Mouse (Mus musculus): ENCODE data around the gene Plk5. TPM values are rescaled to one million over a fixed set of nuclear protein-coding genes. Genes with fewer than 3 reads are reported as not detected.
A peak's percentile ranks its signal among the peaks of the same experiment; 100 is the strongest.
"Not testable (repeated sequence)": the region's sequence is repeated elsewhere in the genome, so short reads cannot be mapped to it uniquely, and the experiment has no call there.

Gene Plk5
- total and polyA plus RNA-seq, 3 experiments, result 0.50 to 2.7 (median 0.63) TPM

DNA sequence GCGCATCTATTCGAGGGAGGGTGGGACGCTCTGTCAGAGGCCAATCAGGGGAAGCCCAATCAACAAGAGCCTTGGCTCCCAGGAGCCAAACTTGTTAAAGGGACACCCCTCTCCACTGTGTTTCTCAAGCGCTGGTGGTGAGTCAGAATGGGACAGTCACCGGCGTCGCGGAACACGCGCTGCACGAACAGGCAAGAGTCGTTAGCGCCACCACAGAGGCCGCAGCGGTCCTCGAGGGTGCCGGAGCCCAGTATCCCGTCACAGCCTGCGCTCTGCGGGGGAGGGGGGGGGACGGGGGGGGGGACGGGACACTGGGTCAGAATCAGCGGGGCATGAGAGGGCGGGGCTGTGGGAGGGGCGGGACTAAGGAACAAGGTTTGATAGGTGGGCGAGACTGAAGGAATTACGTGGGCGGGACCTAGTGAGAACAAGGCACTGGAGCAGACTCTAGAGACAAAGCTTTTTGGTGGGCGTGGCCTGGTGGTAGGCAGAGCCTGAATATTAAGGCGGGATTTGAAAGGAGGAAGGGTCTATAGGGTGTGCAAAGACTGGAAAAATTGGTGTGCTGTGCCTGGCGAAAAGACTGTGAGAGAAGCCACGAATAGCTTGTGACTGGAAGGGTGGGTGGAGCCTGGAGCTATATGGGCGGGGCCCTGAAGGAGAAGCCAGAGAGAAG lies 13.4 kb upstream of the Plk5 start:
- Histone ChIP-seq H3K9ac (ENCODE audit: low read depth, low read length) (no peak overlapping the region), H3K4me3 (no peak overlapping the region), H3K36me3 (ENCODE audit: control insufficient read depth, insufficient read depth, low read length) (peaks cover 3% of the 10 kb centered on the region; the same call in 1 of the 2 replicates), H3K27me3 (ENCODE audit: control insufficient read depth, insufficient read depth, low read length) (peaks cover 6% of the 10 kb centered on the region; the same call in 1 of the 2 replicates), H3K79me2 (replicated peaks; ENCODE audit: control insufficient read depth, insufficient read depth, low read length) (no peaks in the 10 kb centered on the region), H3K27ac (peak overlapping the region; percentile 77; the same call in 1 of the 2 replicates), H3K4me1 (ENCODE audit: control insufficient read depth, insufficient read depth, low read length) (peaks cover 15% of the 10 kb centered on the region)
- WGBS, result 5% methylated on average over 33 of the region's 33 CpGs
- TF ChIP-seq CTCF (IDR thresholded peaks at IDR 0.05), result no peak
- intact Hi-C loops (cut with DNase I), result no loop called here
- peak in 1 of 2 experiments; percentile 46 for DNase-seq

DNA sequence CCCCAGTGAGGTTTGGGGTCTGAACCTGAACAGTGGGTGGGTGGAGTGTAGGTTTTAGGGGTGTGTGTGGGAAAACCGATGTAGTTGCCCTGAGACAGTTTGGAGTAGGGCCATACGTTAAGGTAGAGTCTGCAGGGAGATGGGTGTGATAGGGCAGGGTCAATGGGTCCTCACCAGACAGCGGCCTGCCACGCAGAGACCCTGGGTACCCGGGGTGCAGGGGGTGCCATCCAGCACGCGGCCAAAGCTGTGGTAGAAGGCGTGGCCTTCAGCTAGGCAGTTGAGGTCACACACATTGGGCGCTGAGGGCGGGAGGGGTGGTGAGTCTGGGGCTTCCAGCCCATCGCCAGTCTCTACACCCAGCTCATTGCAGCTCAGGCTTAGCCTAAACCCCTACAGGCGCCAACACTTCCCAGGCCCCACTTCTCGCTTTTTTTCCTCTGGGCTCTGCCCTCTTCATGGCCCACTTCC lies 12.8 kb upstream of the Plk5 start:
- Histone ChIP-seq H3K27ac (peak overlapping the region; percentile 77), H3K4me1 (ENCODE audit: control insufficient read depth, insufficient read depth, low read length) (peaks cover 15% of the 10 kb centered on the region), H3K4me3 (no peak overlapping the region), H3K79me2 (replicated peaks; ENCODE audit: control insufficient read depth, insufficient read depth, low read length) (no peaks in the 10 kb centered on the region), H3K36me3 (ENCODE audit: control insufficient read depth, insufficient read depth, low read length) (peaks cover 3% of the 10 kb centered on the region; the same call in 1 of the 2 replicates), H3K27me3 (ENCODE audit: control insufficient read depth, insufficient read depth, low read length) (peaks cover 6% of the 10 kb centered on the region; the same call in 1 of the 2 replicates), H3K9ac (ENCODE audit: low read depth, low read length) (no peak overlapping the region)
- no peak for DNase-seq
- intact Hi-C loops (cut with DNase I), result no loop called here
- TF ChIP-seq EP300 (IDR thresholded peaks at IDR 0.05; ENCODE audit: insufficient read depth, low read depth, low read length) (no peak), CTCF (IDR thresholded peaks at IDR 0.05) (no peak), POLR2A (IDR thresholded peaks at IDR 0.05; ENCODE audit: insufficient read depth, low read depth, low read length) (no peak)
- WGBS, result 56% methylated on average over 13 of the region's 13 CpGs

DNA sequence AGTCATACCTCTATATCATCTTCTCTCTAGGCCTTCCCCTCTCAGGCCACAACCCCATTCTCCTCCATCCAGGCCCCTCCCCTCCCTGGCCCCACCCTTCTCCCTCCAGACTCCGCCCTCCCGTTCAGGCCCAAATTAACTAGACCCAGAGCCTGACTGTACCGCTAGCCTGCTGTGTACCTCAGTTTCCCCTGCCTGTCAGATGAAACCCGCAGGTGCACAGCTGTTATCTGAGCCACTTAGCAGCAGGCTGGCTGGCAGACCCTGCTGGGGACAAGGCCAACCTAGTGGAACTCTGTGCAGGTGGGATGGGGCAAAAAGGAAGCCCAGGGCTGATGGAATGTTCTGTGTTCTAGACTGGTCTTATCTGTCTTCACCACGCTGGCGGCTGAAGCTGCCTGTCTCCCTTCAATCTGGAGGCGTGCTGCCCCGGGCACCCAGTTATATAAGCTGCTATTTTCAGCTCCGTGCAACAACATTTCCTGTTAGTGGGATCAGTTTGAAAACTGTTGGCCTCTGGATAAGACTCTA lies 12.1 kb upstream of the Plk5 start:
- Histone ChIP-seq H3K36me3 (ENCODE audit: control insufficient read depth, insufficient read depth, low read length) (peaks cover 3% of the 10 kb centered on the region; the same call in 1 of the 2 replicates), H3K4me1 (ENCODE audit: control insufficient read depth, insufficient read depth, low read length) (peaks cover 15% of the 10 kb centered on the region), H3K79me2 (replicated peaks; ENCODE audit: control insufficient read depth, insufficient read depth, low read length) (no peaks in the 10 kb centered on the region), H3K27me3 (ENCODE audit: control insufficient read depth, insufficient read depth, low read length) (peaks cover 6% of the 10 kb centered on the region; the same call in 1 of the 2 replicates), H3K27ac (peak overlapping the region; percentile 77), H3K9ac (ENCODE audit: low read depth, low read length) (0 out of 2 replicates have a peak overlapping the region, but pooled peaks have one; percentile 20), H3K4me3 (no peak overlapping the region)
- TF ChIP-seq POLR2A (IDR thresholded peaks at IDR 0.05; ENCODE audit: insufficient read depth, low read depth, low read length) (0 out of 2 replicates have a peak, but pooled peaks have one; percentile 33), CTCF (IDR thresholded peaks at IDR 0.05) (no peak), EP300 (IDR thresholded peaks at IDR 0.05; ENCODE audit: insufficient read depth, low read depth, low read length) (no peak)
- intact Hi-C loops (cut with DNase I), result no loop called here
- DNase-seq, result peak; percentile 53 to 71
- WGBS, result 18% methylated on average over 9 of the region's 9 CpGs

DNA sequence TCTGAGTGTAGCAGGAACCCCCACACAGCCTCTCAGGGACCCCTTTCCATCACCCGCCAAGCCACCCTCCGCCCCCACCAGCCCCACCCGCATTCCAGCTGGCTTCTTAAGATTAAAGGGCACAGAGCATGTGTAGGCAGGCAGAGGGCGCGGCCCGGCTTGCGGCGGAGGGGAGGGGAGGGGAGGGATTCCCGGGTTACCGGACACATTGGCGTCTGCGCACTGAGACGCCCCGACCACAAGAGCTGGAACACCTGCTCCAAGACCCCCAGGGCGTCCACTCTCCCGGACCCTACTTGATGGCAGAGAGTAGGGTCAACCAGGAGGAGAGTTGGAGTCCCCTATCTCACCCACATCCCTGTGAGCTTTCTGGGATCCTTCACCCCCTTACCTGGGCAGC lies 11.1 kb upstream of the Plk5 start:
- intact Hi-C loops (cut with DNase I), result no loop called here
- H3K4me3 ChIP-seq, result no peak overlapping the region

DNA sequence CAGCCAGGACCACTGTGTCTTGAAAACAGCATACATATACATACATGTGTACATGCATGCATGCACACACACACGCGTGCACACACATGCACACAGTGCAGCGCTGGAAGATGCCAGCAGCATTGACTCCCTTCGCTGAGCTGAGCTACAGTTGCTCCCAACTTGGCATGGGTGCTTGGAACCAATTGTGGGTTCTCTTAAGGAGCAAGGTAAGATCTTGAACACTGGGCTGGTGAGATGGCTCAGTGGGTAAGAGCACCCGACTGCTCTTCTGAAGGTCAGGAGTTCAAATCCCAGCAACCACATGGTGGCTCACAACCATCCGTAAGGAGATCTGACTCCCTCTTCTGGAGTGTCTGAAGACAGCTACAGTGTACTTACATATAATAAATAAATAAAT lies 10.3 kb upstream of the Plk5 start:
- H3K4me1 ChIP-seq (ENCODE audit: control insufficient read depth, insufficient read depth, low read length); H3K9ac ChIP-seq (ENCODE audit: low read depth, low read length); H3K36me3 ChIP-seq (ENCODE audit: control insufficient read depth, insufficient read depth, low read length); H3K79me2 ChIP-seq (replicated peaks; ENCODE audit: control insufficient read depth, insufficient read depth, low read length); H3K27ac ChIP-seq; H3K4me3 ChIP-seq; H3K27me3 ChIP-seq (ENCODE audit: control insufficient read depth, insufficient read depth, low read length); intact Hi-C loops (cut with DNase I); DNase-seq: not testable (repeated sequence)
- 85% methylated on average over 6 of the region's 6 CpGs for WGBS

More for the DNA sequence above, 11.1 kb upstream of the Plk5 start:
- WGBS, result 29% methylated on average over 16 of the region's 16 CpGs
- peaks cover 3% of the 10 kb centered on the region; the same call in 1 of the 2 replicates for H3K36me3 ChIP-seq (ENCODE audit: control insufficient read depth, insufficient read depth, low read length)
- peaks cover 13% of the 10 kb centered on the region for H3K4me1 ChIP-seq (ENCODE audit: control insufficient read depth, insufficient read depth, low read length)
- no peaks in the 10 kb centered on the region for H3K79me2 ChIP-seq (replicated peaks; ENCODE audit: control insufficient read depth, insufficient read depth, low read length)
- H3K27me3 ChIP-seq (ENCODE audit: control insufficient read depth, insufficient read depth, low read length), result peaks cover 6% of the 10 kb centered on the region; the same call in 1 of the 2 replicates
- peak overlapping the region; percentile 77 for H3K27ac ChIP-seq
- H3K9ac ChIP-seq (ENCODE audit: low read depth, low read length), result no peak overlapping the region
- no peak for DNase-seq
- TF ChIP-seq POLR2A (IDR thresholded peaks at IDR 0.05; ENCODE audit: insufficient read depth, low read depth, low read length), result no peak

DNA sequence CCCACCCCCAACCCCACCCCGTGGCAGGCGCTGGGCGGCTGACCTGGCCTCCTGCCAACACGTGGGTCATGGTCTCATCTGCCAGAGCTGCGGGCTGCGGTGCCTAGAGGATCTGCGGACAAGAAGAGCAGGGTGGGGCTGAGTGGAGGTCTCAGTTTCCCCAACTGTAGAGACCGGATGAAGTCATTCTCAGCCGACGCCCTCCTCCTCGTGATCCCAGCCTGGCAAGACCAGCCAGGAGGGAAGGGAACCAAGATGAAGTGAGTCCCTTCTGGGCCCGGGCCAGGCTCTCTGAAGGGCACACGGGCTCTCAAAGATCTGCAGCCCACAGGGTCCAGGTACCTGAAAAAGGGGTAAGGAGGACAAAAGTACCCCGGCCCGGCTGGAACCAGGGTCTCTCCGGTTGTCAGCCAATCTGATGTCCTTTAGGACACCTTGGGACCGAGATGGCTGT lies 8.7 kb upstream of the Plk5 start:
- TF ChIP-seq POLR2A (IDR thresholded peaks at IDR 0.05; ENCODE audit: insufficient read depth, low read depth, low read length) (peak; percentile 33; the same call in 1 of the 2 replicates), EP300 (IDR thresholded peaks at IDR 0.05; ENCODE audit: insufficient read depth, low read depth, low read length) (0 out of 2 replicates have a peak, but pooled peaks have one; percentile 32), CTCF (IDR thresholded peaks at IDR 0.05) (no peak)
- 4% methylated on average over 17 of the region's 17 CpGs for WGBS
- peak; percentile 68 to 69 for DNase-seq

More for the DNA sequence above, 8.7 kb upstream of the Plk5 start:
- Histone ChIP-seq H3K4me1 (ENCODE audit: control insufficient read depth, insufficient read depth, low read length) (peaks cover 6% of the 10 kb centered on the region), H3K27ac (peak overlapping the region; percentile 93), H3K4me3 (peak overlapping the region; percentile 57), H3K9ac (ENCODE audit: low read depth, low read length) (peak overlapping the region; percentile 68), H3K36me3 (ENCODE audit: control insufficient read depth, insufficient read depth, low read length) (peaks cover 3% of the 10 kb centered on the region; the same call in 1 of the 2 replicates), H3K27me3 (ENCODE audit: control insufficient read depth, insufficient read depth, low read length) (no peaks in the 10 kb centered on the region), H3K79me2 (replicated peaks; ENCODE audit: control insufficient read depth, insufficient read depth, low read length) (no peaks in the 10 kb centered on the region)
- intact Hi-C loops (cut with DNase I), result loop anchor here (1.0 kb wide), 1 partner anchor 52 kb away; the partner anchor contains the start of gene Apc2

All from heart, adult 2 months (tissue).